Mouse (Mus musculus) layer of hippocampus, adult 8-10 months (tissue): ENCODE data around the gene Ric3. TPM values are rescaled to one million over a fixed set of nuclear protein-coding genes. Genes with fewer than 3 reads are reported as not detected.

ENCODE experiments used
- DNase-seq, 2 experiments: peaks; one replicate each; pipeline ENCODE4 v3.0.0; 2022; ENCODE audit warnings: low spot score in 2 of 2
- total RNA-seq, 4 experiments: library from RNA; stranded (reverse); gene quantifications; 2 replicates each; pipeline ENCODE4 v1.2.4; 2022

Gene Ric3
- total RNA-seq, 4 experiments from 2014 or later: 66.7 to 77.1 (median 72.9) TPM

GRCm38 (mm10) chr7:109050831-109051230 lies 32.3 kb downstream of the Ric3 start:
- no peak for DNase-seq

DNA sequence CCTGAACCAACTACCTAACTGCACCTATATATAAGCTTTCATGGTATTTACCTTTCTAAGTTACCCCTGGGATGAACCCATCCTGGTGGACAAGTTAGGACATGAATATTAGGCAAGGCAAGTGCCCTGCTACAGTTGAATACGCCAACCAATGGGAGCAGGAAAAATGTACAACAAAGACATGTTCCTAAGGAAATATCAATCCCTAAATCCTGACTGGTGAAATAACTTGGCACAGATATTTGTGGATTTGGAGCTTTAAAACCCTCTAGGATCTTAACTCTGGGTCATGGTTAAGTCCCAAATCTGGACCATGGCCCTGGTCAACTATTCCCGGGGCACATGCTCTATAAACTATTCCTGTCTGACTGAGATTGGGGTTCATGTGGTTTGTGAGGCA lies 37.3 kb downstream of the Ric3 start:
- DNase-seq: no peak

GRCm38 (mm10) chr7:109039445-109039844 lies 43.7 kb downstream of the Ric3 start:
- peak; percentile 83 to 91 for DNase-seq

GRCm38 (mm10) chr7:109038987-109039386 lies 44.1 kb downstream of the Ric3 start:
- peak; percentile 23 to 25 for DNase-seq

DNA sequence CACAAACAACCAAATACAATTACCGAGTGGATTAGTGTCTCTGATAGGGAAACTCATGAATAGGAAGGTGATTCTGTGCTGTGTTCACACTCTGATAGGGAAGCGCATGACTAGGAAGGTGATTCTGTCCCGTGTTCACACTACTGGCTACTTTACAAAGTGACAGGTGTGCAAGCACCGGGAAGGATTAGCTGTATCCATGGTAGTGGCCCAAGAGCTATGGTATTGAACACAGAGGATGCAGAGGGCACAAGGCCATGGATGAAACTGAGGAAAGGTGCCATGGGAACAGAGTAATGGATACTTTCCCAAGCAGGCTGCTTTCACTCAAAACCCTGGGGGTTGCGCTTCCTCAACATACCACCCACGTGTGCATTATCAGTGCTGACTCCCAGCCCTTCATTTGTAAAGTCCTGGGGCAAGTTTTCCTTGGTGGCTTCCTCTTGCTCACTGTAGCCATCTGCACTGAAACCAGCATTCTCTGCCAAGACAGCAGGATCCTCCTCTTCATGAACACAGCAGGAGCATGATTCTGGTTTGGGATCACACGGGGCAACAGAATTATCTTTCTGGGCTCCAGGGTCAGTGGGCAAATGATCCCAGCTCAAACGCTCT lies 44.9 kb downstream of the Ric3 start:
- DNase-seq: peak; percentile 9 to 21

DNA sequence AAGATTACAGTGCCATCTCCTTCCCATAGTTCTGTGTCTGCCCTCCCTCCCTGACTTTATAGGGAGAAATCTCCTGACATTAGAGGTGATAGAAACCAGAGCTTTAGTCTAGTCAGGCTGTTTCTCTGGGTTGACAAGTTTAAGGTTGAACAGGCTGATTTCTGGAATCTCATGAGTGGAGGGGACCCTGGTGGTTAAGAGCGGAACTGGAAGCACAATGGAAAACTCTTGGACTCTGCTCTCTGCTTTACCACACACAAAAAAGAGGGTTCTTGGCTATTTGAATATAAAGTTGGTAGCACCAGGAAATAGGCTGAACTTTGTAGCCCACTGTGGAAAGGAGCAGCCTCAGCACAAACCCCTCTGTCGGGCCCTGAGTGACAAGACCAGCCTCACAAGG lies 51.1 kb downstream of the Ric3 start:
- peak in 1 of 2 experiments; percentile 9 for DNase-seq

GRCm38 (mm10) chr7:109031331-109031730 lies 51.8 kb downstream of the Ric3 start:
- DNase-seq: peak; percentile 11

DNA sequence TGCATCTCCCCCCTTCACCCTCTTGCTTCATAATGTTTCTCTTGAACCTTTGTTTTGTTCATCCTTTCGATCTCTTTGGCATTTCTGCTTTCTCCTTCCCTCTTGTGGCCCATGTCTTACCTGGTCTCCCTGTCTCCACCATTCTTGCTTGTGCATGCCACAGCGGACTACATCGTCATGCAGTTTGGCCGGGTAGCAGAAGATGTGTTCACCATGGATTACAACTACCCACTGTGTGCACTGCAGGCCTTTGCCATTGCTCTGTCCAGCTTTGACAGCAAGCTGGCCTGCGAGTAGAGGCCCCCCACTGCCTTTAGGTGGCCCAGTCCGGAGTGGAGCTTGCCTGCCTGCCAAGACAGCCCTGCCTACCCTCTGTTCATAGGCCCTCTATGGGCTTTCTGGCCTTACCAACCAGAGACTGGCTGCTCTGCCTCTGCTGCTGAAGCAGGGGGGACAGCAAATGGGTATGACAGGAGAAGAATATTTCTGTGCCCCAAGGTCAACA lies 53.1 kb downstream of the Ric3 start:
- DNase-seq: no peak

- peak in 1 of 2 experiments; percentile 76 for DNase-seq
Measured at GRCm38 (mm10) chr7:109028204-109028603, 54.9 kb downstream of the Ric3 start.

GRCm38 (mm10) chr7:109027721-109028120 lies 55.4 kb downstream of the Ric3 start:
- DNase-seq: peak; percentile 4 to 31

DNA sequence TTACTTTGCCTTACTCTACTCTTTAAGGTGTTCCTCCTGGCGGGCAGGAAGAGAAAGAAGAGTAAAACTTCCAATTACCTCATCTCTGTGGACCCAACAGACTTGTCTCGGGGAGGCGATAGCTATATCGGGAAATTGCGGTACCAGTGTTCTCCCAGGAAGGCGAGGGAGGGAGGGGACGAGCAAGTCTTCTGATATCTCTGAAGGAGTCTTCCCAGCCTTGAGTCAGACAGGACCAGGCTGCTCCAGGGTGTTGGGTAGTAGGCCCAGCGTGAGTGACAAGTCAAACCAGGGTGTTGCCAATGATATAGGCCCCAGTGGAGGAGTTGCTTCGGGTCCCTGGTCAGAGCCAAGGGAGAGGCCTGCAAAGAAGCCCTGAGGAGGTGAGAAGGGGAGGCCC lies 56.2 kb downstream of the Ric3 start:
- DNase-seq: peak in 1 of 2 experiments; percentile 9

DNA sequence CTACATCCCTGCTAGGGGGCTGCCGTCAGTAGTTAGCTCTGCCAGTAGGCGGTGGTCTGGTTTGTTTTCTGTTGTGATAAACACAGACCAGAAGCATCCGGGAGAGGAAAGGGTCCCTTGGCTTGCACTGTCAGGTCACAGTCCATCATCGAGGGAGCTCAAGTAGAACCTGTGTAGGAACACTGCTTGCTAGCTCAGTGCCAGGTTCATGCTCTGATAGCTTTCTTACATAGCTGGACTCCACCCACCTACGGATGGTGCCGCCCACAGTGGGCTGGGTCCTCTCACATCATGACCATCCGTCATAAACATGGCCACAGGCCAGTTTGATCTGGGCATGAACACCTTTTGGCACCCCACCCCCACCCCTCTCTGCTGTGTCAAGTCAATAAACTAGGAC lies 57.4 kb downstream of the Ric3 start:
- DNase-seq: peak in 1 of 2 experiments; percentile 9

GRCm38 (mm10) chr7:109021428-109021827 lies 61.7 kb downstream of the Ric3 start:
- DNase-seq: peak; percentile 51 to 78

GRCm38 (mm10) chr7:109019243-109019642 lies 63.9 kb downstream of the Ric3 start:
- DNase-seq: peak; percentile 7 to 10

GRCm38 (mm10) chr7:109016378-109016923 lies 66.7 kb downstream of the Ric3 start:
- no peak for DNase-seq

DNA sequence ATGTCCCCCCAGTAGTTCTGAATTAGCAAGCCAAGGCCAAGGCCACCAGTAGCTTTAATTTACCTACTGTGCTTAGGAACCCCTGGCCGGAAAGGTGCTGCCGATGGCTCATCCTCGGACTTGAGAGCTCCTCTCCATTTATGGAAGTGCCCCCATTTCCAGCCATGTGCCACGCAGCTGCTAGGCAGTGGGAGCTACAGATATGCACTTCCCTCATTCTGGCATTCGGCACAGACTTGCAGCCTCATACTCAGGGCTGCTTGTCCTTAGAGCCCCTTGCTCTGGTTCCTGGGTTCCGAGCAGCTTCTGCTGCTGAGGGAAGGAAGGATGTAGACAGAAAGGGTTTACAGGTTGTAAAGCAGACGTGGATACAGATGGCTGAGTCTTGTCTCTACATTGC lies 68.3 kb downstream of the Ric3 start:
- DNase-seq: no peak

GRCm38 (mm10) chr7:109012998-109013625 lies 70.0 kb downstream of the Ric3 start:
- DNase-seq: peak in 1 of 2 experiments; percentile 60

GRCm38 (mm10) chr7:109012575-109012974 lies 70.6 kb downstream of the Ric3 start:
- no peak for DNase-seq

GRCm38 (mm10) chr7:109011596-109012180 lies 71.4 kb downstream of the Ric3 start:
- peak; percentile 75 to 80 for DNase-seq

DNA sequence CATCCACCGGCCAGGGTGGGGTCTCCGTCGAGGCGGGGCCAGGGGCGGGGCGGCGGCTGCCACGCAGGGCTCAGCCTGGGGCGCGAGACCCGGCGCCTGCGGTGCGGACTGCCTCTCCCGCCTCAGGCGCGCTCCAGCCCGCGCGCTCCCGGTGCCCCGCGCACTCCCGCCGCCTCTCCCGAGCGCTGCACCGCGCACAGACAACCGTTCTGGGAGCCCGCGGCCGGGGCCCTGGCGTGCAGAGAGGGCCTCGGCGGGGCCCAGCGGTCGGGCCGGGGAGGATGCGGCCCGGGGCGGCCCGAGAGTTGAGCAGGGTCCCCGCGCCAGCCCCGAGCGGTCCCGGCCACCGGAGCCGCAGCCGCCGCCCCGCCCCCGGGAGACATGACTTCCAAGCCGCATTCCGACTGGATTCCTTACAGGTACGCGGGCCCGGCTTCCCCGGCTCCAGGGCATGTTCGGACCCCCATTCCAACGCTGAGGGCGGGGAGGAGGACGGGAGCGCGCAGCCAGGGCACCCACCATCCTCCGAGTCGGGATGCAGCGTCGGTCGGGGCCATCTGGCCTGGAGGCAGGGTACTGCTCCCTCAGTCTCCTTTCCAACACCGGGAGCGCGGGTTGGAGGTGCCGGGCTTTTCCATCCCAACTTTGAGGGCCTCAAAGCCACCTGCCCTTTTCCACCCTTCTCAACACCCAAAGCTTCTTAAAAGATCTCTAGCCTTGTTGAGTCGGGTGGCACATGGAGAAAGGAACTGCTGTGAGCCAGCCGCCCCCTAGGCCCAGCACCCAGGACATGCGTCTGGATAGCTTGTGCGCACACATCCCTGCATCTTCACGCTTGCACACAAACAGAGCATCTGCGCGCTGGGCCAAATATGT lies 72.2 kb downstream of the Ric3 start:
- DNase-seq: no peak

GRCm38 (mm10) chr7:109009260-109009659 lies 73.9 kb downstream of the Ric3 start:
- no peak for DNase-seq
